Mouse (Mus musculus): Measurements from ENCODE around the gene Myf5. TPM values are rescaled to one million over a fixed set of nuclear protein-coding genes. Genes with fewer than 3 reads are reported as not detected.

Gene Myf5
- polyA plus RNA-seq, 1 experiment from 2014 or later = 0.56 TPM

DNA sequence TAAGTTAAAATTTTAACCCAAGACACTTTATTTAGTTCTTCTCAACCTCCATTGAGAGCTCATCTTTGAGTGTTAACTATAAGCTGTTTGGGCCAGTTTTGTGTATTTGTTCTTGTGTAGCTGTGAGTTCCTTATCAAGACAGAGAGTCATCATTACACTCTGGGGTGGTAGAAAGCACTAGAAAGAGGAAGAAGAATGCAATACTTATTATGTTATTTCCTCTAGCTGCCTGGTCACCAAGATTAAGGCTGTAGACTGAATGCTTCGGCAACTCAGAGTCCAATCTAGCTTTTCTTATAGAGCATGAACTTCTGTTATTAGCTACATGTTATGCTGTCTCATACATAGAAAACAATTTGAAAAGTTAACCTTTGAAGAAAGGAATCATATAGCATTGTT lies 10.5 kb upstream of the Myf5 start:
- Histone ChIP-seq H3K4me1 (ENCODE audit: control insufficient read depth, insufficient read depth, low read length) (no peaks in the 10 kb centered on the region), H3K9me3 (replicated peaks; ENCODE audit: control insufficient read depth, low read length) (no peaks in the 10 kb centered on the region), H3K4me2 (no peak overlapping the region), H3K9ac (ENCODE audit: low read depth, low read length) (no peak overlapping the region), H3K27ac (ENCODE audit: low read depth, low read length) (no peak overlapping the region), H3K27me3 (ENCODE audit: control insufficient read depth, insufficient read depth, low read length) (no peaks in the 10 kb centered on the region), H3K4me3 (ENCODE audit: low read depth, low read length) (no peak overlapping the region), H3K36me3 (ENCODE audit: control insufficient read depth, insufficient read depth, low read length) (no peaks in the 10 kb centered on the region)
- 72% methylated on average over 1 of the region's 1 CpGs for WGBS (ENCODE audit: insufficient replicate concordance)
- no peak for ATAC-seq (replicated peaks; ENCODE audit: insufficient number of reproducible peaks, low FRiP score, low TSS enrichment)

DNA sequence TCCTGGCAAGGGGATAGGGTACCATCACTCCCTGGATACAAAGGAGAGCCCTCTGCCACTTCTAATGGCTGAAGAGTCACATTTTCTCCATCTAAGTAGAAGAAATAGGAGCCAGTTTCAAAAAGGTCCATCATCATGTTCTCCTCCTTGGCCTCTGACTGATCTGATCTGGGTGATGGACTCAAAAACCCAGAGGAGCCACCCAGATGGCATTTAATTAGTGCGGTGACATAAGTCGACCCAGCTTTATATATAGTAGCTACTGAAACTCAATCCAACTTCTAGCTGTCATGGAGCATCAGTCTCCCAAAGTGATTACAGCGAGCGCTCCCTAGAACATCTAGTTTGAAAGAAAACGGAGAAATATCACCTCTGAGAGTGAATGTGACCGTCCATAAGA lies 8.6 kb upstream of the Myf5 start, which contains the start of gene Myf6:
Gene Myf6, minus strand, starts transcription at position 170 of the 400 bp plus-strand sequence.
- Histone ChIP-seq H3K4me3 (ENCODE audit: low read depth, low read length) (peak within 1 kb of the TSS; percentile 31), H3K4me2 (peak within 1 kb of the TSS; percentile 58), H3K36me3 (ENCODE audit: control insufficient read depth, insufficient read depth, low read length) (no peaks in the 10 kb centered on the region), H3K9ac (ENCODE audit: low read depth, low read length) (no peak within 1 kb of the TSS), H3K27ac (ENCODE audit: low read depth, low read length) (no peak within 1 kb of the TSS), H3K9me3 (replicated peaks; ENCODE audit: control insufficient read depth, low read length) (no peaks in the 10 kb centered on the region), H3K4me1 (ENCODE audit: control insufficient read depth, insufficient read depth, low read length) (no peaks in the 10 kb centered on the region), H3K27me3 (ENCODE audit: control insufficient read depth, insufficient read depth, low read length) (no peaks in the 10 kb centered on the region)
- 83% methylated on average over 6 of the region's 6 CpGs for WGBS (ENCODE audit: insufficient replicate concordance)
- no peak for ATAC-seq (replicated peaks; ENCODE audit: insufficient number of reproducible peaks, low FRiP score, low TSS enrichment)

DNA sequence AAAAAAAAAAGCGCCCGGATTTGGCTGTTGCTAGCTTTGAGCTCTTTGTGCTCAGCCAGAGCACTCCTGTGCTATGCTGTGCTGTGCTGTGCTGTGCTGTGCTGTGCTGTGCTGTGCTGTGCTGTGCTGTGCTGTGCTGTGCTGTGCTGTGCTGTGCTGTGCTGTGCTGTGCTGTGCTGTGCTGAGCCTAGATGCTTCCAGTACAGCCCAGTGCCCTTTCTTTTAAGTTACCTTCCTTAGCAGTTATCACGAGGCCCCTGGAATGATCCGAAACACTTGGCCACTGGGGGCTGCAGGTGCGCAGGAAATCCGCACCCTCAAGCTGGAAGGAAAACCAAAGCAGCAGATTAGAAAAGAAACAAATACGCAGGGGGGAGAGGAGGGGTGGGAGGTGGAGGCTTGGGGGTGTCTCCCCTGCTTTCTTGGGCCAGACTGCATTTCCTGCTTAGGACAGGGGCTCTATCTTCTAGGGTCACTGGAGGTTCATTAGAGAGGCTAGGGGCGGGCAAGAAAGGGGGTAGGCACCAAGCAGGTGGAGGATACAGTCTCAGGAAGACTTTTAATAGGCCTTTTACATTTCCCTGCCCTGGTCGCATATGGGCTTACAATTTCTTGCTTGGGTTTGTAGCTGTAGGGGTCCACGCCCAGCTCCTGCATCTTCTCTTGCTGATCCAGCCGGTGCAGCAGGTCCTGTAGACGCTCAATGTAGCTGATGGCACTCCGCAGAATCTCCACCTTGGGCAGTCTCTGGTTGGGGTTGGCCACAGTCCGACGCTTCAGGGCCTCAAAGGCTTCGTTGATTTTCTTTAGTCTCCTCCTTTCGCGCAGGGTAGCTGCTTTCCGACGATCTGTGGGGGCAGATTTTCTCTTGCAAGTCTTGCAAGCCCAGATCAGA lies 7.9 kb upstream of the Myf5 start:
- no peak for ATAC-seq (replicated peaks; ENCODE audit: insufficient number of reproducible peaks, low FRiP score, low TSS enrichment)
- Histone ChIP-seq H3K27ac (ENCODE audit: low read depth, low read length) (no peak overlapping the region), H3K4me1 (ENCODE audit: control insufficient read depth, insufficient read depth, low read length) (no peaks in the 10 kb centered on the region), H3K27me3 (ENCODE audit: control insufficient read depth, insufficient read depth, low read length) (no peaks in the 10 kb centered on the region), H3K36me3 (ENCODE audit: control insufficient read depth, insufficient read depth, low read length) (no peaks in the 10 kb centered on the region), H3K9ac (ENCODE audit: low read depth, low read length) (peak overlapping the region; percentile 50; the same call in 1 of the 2 replicates), H3K4me2 (peak overlapping the region; percentile 58), H3K4me3 (ENCODE audit: low read depth, low read length) (peak overlapping the region; percentile 31), H3K9me3 (replicated peaks; ENCODE audit: control insufficient read depth, low read length) (no peaks in the 10 kb centered on the region)
- WGBS (ENCODE audit: insufficient replicate concordance) = 42% methylated on average over 20 of the region's 20 CpGs

DNA sequence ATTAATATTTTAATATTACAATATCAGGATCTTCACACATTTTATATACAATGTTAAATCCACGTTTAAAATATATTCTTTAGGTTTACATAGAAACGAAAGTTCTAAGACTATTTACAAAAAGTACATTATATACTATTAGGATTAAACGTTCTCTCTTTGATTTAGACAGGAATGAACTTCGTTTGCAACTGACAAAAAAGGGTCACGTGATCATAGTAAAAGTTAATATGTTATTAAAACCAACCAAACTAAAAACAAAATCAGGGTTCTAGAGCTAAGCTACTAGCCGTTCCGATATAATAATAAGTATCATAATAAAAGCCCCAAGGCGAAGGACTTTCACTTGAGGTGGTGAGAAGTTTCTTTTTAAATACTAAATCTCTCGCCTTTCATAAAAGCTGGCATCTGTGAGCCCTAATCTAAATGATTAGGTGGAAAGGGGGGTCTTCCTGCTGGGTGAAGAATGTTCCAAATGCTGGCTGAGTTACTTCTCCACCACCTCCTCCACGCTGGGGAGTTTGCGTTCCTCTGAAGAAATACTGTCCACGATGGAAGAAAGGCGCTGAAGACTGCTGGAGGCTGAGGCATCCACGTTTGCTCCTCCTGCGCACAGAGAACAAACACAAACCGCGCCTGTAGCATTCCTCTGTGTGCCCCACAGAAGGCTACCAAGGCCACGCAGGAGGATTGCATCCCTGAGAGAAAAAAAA lies 7.1 kb upstream of the Myf5 start:
- no peak overlapping the region for H3K27ac ChIP-seq (ENCODE audit: low read depth, low read length)
- H3K27me3 ChIP-seq (ENCODE audit: control insufficient read depth, insufficient read depth, low read length) = no peaks in the 10 kb centered on the region
- H3K4me2 ChIP-seq = peak overlapping the region; percentile 58
- no peaks in the 10 kb centered on the region for H3K36me3 ChIP-seq (ENCODE audit: control insufficient read depth, insufficient read depth, low read length)
- no peaks in the 10 kb centered on the region for H3K4me1 ChIP-seq (ENCODE audit: control insufficient read depth, insufficient read depth, low read length)
- H3K9me3 ChIP-seq (replicated peaks; ENCODE audit: control insufficient read depth, low read length) = no peaks in the 10 kb centered on the region
- peak overlapping the region; percentile 31 for H3K4me3 ChIP-seq (ENCODE audit: low read depth, low read length)
- 35% methylated on average over 18 of the region's 18 CpGs for WGBS (ENCODE audit: insufficient replicate concordance)
- no peak for ATAC-seq (replicated peaks; ENCODE audit: insufficient number of reproducible peaks, low FRiP score, low TSS enrichment)
- H3K9ac ChIP-seq (ENCODE audit: low read depth, low read length) = peak overlapping the region; percentile 50

DNA sequence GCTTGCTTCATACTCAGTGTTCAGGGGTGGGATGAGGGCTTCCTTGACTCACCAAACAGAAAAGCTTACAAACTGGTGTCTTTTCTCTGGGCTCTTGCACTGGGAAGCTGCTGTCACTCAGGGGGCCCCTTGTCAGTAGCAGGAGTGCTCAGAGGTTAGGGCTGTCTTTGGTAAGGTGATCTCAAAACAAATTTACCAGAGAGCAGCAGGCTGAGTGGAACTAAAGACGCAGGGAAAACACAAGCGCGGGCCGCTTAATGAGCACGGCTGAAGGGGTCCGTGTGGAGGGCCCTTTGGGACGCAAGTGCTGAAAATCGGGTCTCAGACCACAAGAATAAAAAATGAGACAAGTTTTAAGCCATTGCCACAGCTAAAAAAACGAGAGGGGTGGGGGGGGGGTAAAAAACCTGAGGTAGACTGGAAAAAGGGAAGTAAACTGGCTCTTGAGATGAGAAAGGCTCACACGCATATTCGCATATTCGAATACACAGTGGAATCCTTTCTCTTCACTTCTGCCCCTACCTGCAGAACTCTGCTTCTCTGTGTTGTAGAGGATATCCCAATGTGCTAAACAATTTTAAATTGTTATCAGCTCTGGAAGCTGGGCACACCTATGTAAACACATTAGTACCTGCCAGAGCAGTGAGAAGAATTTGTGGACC lies 2.9 kb upstream of the Myf5 start:
- Histone ChIP-seq H3K4me1 (ENCODE audit: control insufficient read depth, insufficient read depth, low read length) (no peaks in the 10 kb centered on the region), H3K9ac (ENCODE audit: low read depth, low read length) (no peak overlapping the region), H3K36me3 (ENCODE audit: control insufficient read depth, insufficient read depth, low read length) (no peaks in the 10 kb centered on the region)

DNA sequence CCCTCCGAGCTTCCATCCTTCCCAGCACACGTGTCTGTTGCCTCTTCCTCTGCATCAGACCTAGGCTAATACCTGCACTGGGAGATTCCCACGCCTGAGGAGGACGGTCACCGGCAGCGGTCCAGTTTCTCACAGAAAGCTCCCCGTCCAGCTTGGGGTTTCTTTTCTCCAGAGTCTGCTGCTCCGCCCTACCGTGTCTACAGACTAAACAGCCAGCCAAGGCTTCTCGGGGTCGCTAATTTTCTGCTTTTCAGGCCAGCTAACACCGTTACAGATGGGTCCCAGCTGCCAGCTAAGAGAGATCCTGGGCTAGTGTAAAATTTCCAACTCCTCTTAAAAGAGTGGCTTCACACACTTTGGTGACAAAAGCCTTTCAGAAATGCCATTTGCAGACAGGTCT lies 836 bp upstream of the Myf5 start:
- Histone ChIP-seq H3K36me3 (ENCODE audit: control insufficient read depth, insufficient read depth, low read length) (no peaks in the 10 kb centered on the region), H3K4me1 (ENCODE audit: control insufficient read depth, insufficient read depth, low read length) (no peaks in the 10 kb centered on the region), H3K4me2 (no peak overlapping the region), H3K27me3 (ENCODE audit: control insufficient read depth, insufficient read depth, low read length) (no peaks in the 10 kb centered on the region), H3K9me3 (replicated peaks; ENCODE audit: control insufficient read depth, low read length) (no peaks in the 10 kb centered on the region), H3K27ac (ENCODE audit: low read depth, low read length) (no peak overlapping the region), H3K4me3 (ENCODE audit: low read depth, low read length) (no peak overlapping the region), H3K9ac (ENCODE audit: low read depth, low read length) (no peak overlapping the region)
- WGBS (ENCODE audit: insufficient replicate concordance) = 63% methylated on average over 12 of the region's 12 CpGs
- ATAC-seq (replicated peaks; ENCODE audit: insufficient number of reproducible peaks, low FRiP score, low TSS enrichment) = no peak

More for the DNA sequence above, 2.9 kb upstream of the Myf5 start:
- WGBS (ENCODE audit: insufficient replicate concordance) = 31% methylated on average over 12 of the region's 12 CpGs
- no peak for ATAC-seq (replicated peaks; ENCODE audit: insufficient number of reproducible peaks, low FRiP score, low TSS enrichment)
- H3K27me3 ChIP-seq (ENCODE audit: control insufficient read depth, insufficient read depth, low read length) = no peaks in the 10 kb centered on the region
- no peak overlapping the region for H3K4me3 ChIP-seq (ENCODE audit: low read depth, low read length)
- H3K27ac ChIP-seq (ENCODE audit: low read depth, low read length) = no peak overlapping the region
- H3K4me2 ChIP-seq = peak overlapping the region; percentile 10
- no peaks in the 10 kb centered on the region for H3K9me3 ChIP-seq (replicated peaks; ENCODE audit: control insufficient read depth, low read length)

DNA sequence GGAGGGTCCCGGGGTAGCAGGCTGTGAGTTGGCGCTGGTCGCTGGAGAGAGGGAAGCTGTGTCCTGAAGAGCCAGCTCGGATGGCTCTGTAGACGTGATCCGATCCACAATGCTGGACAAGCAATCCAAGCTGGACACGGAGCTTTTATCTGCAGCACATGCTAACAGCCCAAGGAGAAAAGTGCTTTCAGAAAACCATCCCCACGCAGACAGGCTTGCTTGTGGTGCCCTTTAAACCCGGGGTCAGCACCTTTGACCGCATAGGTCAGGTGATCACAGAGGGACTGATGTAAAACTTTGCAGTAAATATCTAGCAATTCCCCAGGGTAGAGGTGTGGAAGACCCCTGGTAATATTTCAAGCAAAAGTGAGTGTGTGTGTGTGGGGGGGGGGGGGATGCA lies 1.9 kb downstream of the Myf5 start:
- Histone ChIP-seq H3K36me3 (ENCODE audit: control insufficient read depth, insufficient read depth, low read length) (no peaks in the 10 kb centered on the region), H3K9ac (ENCODE audit: low read depth, low read length) (no peak overlapping the region), H3K4me3 (ENCODE audit: low read depth, low read length) (no peak overlapping the region), H3K27me3 (ENCODE audit: control insufficient read depth, insufficient read depth, low read length) (no peaks in the 10 kb centered on the region), H3K4me1 (ENCODE audit: control insufficient read depth, insufficient read depth, low read length) (no peaks in the 10 kb centered on the region), H3K27ac (ENCODE audit: low read depth, low read length) (no peak overlapping the region), H3K9me3 (replicated peaks; ENCODE audit: control insufficient read depth, low read length) (no peaks in the 10 kb centered on the region), H3K4me2 (no peak overlapping the region)
- 73% methylated on average over 10 of the region's 10 CpGs for WGBS (ENCODE audit: insufficient replicate concordance)
- no peak for ATAC-seq (replicated peaks; ENCODE audit: insufficient number of reproducible peaks, low FRiP score, low TSS enrichment)

DNA sequence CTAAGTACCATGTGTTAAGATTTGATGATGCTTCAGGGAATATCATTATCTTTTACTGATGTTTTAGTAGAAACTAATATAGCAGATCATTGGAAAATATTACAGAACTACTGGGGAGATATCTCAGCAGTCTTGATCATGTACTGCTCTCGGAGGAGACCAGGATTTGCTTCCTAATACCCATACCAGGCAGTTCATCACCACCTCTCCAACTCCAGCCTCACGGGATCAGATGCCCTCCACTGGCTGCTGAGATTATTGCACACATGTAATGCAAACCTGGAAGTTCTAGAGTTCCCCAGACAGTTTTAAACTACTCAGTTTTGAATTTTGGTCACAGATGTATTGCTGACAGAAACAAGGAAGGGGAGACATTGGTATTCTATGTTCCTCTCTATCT lies 12.4 kb downstream of the Myf5 start:
- H3K36me3 ChIP-seq (ENCODE audit: control insufficient read depth, insufficient read depth, low read length) = no peaks in the 10 kb centered on the region
- WGBS (ENCODE audit: insufficient replicate concordance) = 44% methylated on average over 2 of the region's 2 CpGs
- no peaks in the 10 kb centered on the region for H3K4me1 ChIP-seq (ENCODE audit: control insufficient read depth, insufficient read depth, low read length)
- no peaks in the 10 kb centered on the region for H3K9me3 ChIP-seq (replicated peaks; ENCODE audit: control insufficient read depth, low read length)
- no peak overlapping the region for H3K4me3 ChIP-seq (ENCODE audit: low read depth, low read length)
- no peak overlapping the region for H3K27ac ChIP-seq (ENCODE audit: low read depth, low read length)
- H3K9ac ChIP-seq (ENCODE audit: low read depth, low read length) = no peak overlapping the region
- no peak overlapping the region for H3K4me2 ChIP-seq
- no peaks in the 10 kb centered on the region for H3K27me3 ChIP-seq (ENCODE audit: control insufficient read depth, insufficient read depth, low read length)
- ATAC-seq (replicated peaks; ENCODE audit: insufficient number of reproducible peaks, low FRiP score, low TSS enrichment) = no peak
